9 mouse cellular contexts compared by ENCODE assay signal in genomic region chr19:36789873-36790733, GRCm38 (mm10). TPM values are rescaled to one million over a fixed set of nuclear protein-coding genes. Genes with fewer than 3 reads are reported as not detected.
DNase-seq lines count a peak whose midpoint lies in the region; ATAC-seq and TF ChIP-seq lines count a peak whose summit lies in the region.
"Had no signal": no experiment of that assay in that cellular context is flagged by ENCODE, and none has a peak within 500 bp of the region (broad histone marks: within the 10 kb centered on the region; RNA-seq: fewer than 3 reads in every experiment).

No protein-coding gene starts in this region.

- no peak for TF ChIP-seq CTCF in thymus, adult 2 months (IDR thresholded peaks at IDR 0.05; ENCODE audit: borderline replicate concordance, control insufficient read depth, extremely low read depth, insufficient read depth, low read length, poor library complexity)

- peak; percentile 97 for DNase-seq in heart, adult 11 months
- DNase-seq in heart, embryonic 10.5 days (ENCODE audit: low spot score) = no peak
- DNase-seq in adrenal gland, postnatal 25 days = peak; percentile 27
- peak; percentile 42 for DNase-seq in gastrocnemius, postnatal 14 days
- DNase-seq in ovary, postnatal 14 days (ENCODE audit: low spot score) = peak; percentile 60
- DNase-seq in thymus, adult 2 months = no peak
- DNase-seq in spleen, postnatal 14 days (ENCODE audit: low spot score in 2 of 2) = no peak

- intact Hi-C loops in gastrocnemius, postnatal 14 days (cut with DNase I; ENCODE audit: low total_unique reads) = no loop called here

- peak overlapping the region; percentile 15 for H3K4me2 ChIP-seq in kidney, embryonic 16.5 days (replicated peaks; ENCODE audit: low read depth, low read length)
- H3K4me2 ChIP-seq: midbrain, embryonic 12.5 days had no signal

- H3K36me3 ChIP-seq in heart, embryonic 10.5 days = no peaks in the 10 kb centered on the region
- no peaks in the 10 kb centered on the region for H3K36me3 ChIP-seq in kidney, embryonic 16.5 days (ENCODE audit: insufficient read depth, low read length)
- H3K36me3 ChIP-seq in thymus, adult 2 months (ENCODE audit: control insufficient read depth, insufficient read depth, low read length) = no peaks in the 10 kb centered on the region
- H3K36me3 ChIP-seq: midbrain, embryonic 12.5 days had no signal

- H3K9ac ChIP-seq in kidney, embryonic 16.5 days (replicated peaks; ENCODE audit: low read length) = no peak overlapping the region; the same call in 1 of the 2 replicates
- H3K9ac ChIP-seq: midbrain, embryonic 12.5 days had no signal

- H3K27me3 ChIP-seq in heart, embryonic 10.5 days (ENCODE audit: insufficient read depth, poor library complexity, severe bottlenecking) = no peaks in the 10 kb centered on the region
- no peaks in the 10 kb centered on the region for H3K27me3 ChIP-seq in kidney, embryonic 16.5 days (ENCODE audit: insufficient read depth, low read length)
- no peaks in the 10 kb centered on the region for H3K27me3 ChIP-seq in thymus, adult 2 months (ENCODE audit: control insufficient read depth, insufficient read depth, low read length)
- H3K27me3 ChIP-seq: midbrain, embryonic 12.5 days had no signal

- H3K27ac ChIP-seq in heart, embryonic 10.5 days = no peak overlapping the region
- H3K27ac ChIP-seq in kidney, embryonic 16.5 days (ENCODE audit: low read length) = peak overlapping the region; percentile 89
- no peak overlapping the region for H3K27ac ChIP-seq in thymus, adult 2 months (ENCODE audit: control insufficient read depth, insufficient read depth, low read length)
- H3K27ac ChIP-seq: midbrain, embryonic 12.5 days had no signal

- WGBS in heart, embryonic 10.5 days = 72% methylated on average over 17 of the region's 17 CpGs
- 28% methylated on average over 17 of the region's 17 CpGs for WGBS in kidney, embryonic 16.5 days
- WGBS in thymus, adult 2 months = 93% methylated on average over 17 of the region's 17 CpGs

- TF ChIP-seq POLR2A in thymus, adult 2 months (IDR thresholded peaks at IDR 0.05; ENCODE audit: control insufficient read depth, extremely low read depth, insufficient read depth, low read length, poor library complexity) = no peak

- H3K4me3 ChIP-seq in heart, embryonic 10.5 days = no peak overlapping the region
- no peak overlapping the region for H3K4me3 ChIP-seq in kidney, embryonic 16.5 days (ENCODE audit: low read length)
- H3K4me3 ChIP-seq in thymus, adult 2 months (ENCODE audit: control insufficient read depth, insufficient read depth, low read length) = no peak overlapping the region
- H3K4me3 ChIP-seq: midbrain, embryonic 12.5 days had no signal

- peak; percentile 92 for ATAC-seq in kidney, embryonic 16.5 days (ENCODE audit: low FRiP score, low TSS enrichment)

- H3K9me3 ChIP-seq in heart, embryonic 10.5 days = no peaks in the 10 kb centered on the region
- no peaks in the 10 kb centered on the region for H3K9me3 ChIP-seq in kidney, embryonic 16.5 days (ENCODE audit: low read length)
- H3K9me3 ChIP-seq: midbrain, embryonic 12.5 days had no signal

- peaks cover 7% of the 10 kb centered on the region; the same call in 1 of the 2 replicates for H3K4me1 ChIP-seq in heart, embryonic 10.5 days
- H3K4me1 ChIP-seq in kidney, embryonic 16.5 days (ENCODE audit: insufficient read depth, low read length) = peaks cover 15% of the 10 kb centered on the region
- no peaks in the 10 kb centered on the region for H3K4me1 ChIP-seq in thymus, adult 2 months (replicated peaks; ENCODE audit: control insufficient read depth, insufficient read depth, low read length)
- H3K4me1 ChIP-seq: midbrain, embryonic 12.5 days had no signal

RNA-seq across cellular contexts. Expression of gene Tnks2, which starts 43.9 kb away (rescaled TPM):
- 57.2 and 57.3 TPM in 2 replicates for polyA plus RNA-seq in heart, embryonic 10.5 days (2016; fragmentation: Nextera tagmentation; extraction: Ambion mirVana)
- 109 and 135 TPM in 2 replicates for total RNA-seq in adrenal gland, postnatal 25 days (2021)
- total RNA-seq in gastrocnemius, postnatal 14 days (2021) = 100 to 1,000 TPM; 109 to 116 TPM
- 27.7 and 41.9 TPM in 2 replicates for polyA plus RNA-seq in kidney, embryonic 16.5 days (2015; fragmentation: Nextera tagmentation; extraction: Ambion mirVana)
- polyA plus RNA-seq in thymus, adult 2 months (2012; rRNA removed) = 46.0 and 52.9 TPM in 2 replicates

RNA-seq across cellular contexts. Expression of gene Ppp1r3c, which starts 53.6 kb away (rescaled TPM):
- 31.3 and 46.9 TPM in 2 replicates for polyA plus RNA-seq in heart, embryonic 10.5 days (2016; fragmentation: Nextera tagmentation; extraction: Ambion mirVana)
- 11.1 and 18.4 TPM in 2 replicates for total RNA-seq in adrenal gland, postnatal 25 days (2021)
- 100 to 1,000 TPM; 125 to 230 TPM for total RNA-seq in gastrocnemius, postnatal 14 days (2021)
- polyA plus RNA-seq in kidney, embryonic 16.5 days (2015; fragmentation: Nextera tagmentation; extraction: Ambion mirVana) = 22.1 and 24.5 TPM in 2 replicates
- 1.9 and 2.8 TPM in 2 replicates for polyA plus RNA-seq in thymus, adult 2 months (2012; rRNA removed)

Comparison
In these comparisons a context has a peak if more than half of its experiments do, and no peak if none do; other contexts are left out.
1. DNase-seq: peak in heart, adult 11 months (single experiment), adrenal gland, postnatal 25 days (single experiment), gastrocnemius, postnatal 14 days (single experiment) and ovary, postnatal 14 days (single experiment); none in heart, embryonic 10.5 days (single experiment), thymus, adult 2 months (single experiment) and spleen, postnatal 14 days (0 of 2).